Mouse (Mus musculus) spleen, postnatal 4 days (tissue): ENCODE measurements around the gene Sgip1.

Experiments
- DNase-seq, 2 experiments: peaks; one replicate each; pipeline ENCODE4 v3.0.0; 2022; ENCODE audit warnings: low spot score in 2 of 2

Sgip1 gene

GRCm38 (mm10) chr4:102741287-102741686 is at the start of gene Sgip1:
TSS of gene Sgip1 (plus strand) at chr4:102741297.
- DNase-seq: no peak

- DNase-seq: no peak
Observed at GRCm38 (mm10) chr4:102691402-102691801, 49.7 kb upstream of the Sgip1 start.

- no peak for DNase-seq
Observed at GRCm38 (mm10) chr4:102697966-102698365, 43.1 kb upstream of the Sgip1 start.

DNA sequence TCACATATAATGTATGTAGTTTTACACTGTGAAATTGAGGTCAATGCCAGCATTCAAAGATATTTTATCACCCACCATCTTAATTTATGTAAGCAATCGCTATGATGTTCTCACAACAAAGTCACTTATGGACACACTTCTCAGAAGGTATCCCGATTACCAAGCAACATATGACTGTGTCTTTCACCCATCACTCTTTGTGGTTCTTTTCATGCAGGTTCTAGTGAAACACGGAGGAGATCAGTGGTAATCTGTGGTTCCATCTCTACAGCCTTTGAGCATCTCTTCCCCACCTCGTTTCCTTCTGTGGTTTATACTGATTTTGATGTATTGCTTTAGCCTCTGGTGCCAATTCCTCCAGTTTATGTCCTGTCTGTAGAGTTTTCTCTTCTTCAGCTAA is 29.4 kb upstream of the Sgip1 start:
- DNase-seq: no peak

GRCm38 (mm10) chr4:102715532-102715931 is 25.6 kb upstream of the Sgip1 start:
- DNase-seq: no peak

DNA sequence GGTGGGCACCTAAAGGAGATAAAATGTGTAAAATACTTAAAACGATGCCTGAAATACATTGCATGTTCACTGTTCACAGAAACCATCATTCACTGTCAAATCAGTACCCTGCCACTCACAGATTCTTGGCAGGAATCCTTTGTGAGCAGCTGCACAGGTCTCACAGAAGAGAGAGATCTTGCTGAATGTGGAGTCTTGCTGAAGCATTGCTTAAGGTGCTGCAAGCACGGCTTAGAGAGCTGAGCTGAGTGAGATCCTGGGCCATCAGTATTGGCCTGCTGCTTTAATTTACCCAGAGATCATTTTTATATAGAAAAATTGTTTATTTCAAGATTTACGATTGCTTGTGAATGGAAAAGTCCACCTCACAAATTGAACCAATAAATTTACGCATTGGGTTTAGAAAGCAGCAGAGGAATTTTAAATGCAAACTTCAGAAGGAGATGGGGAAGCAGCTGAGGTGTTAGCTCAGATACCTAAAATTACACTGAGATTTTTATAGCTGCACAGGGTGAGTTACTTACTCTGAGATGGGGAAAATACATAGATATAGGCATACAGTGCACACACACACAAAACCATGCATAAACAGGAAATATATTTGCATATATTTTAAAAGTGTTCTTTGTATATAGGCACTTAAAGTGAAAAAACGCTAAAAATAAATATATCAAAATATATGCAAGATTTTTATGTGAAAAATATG is 23.8 kb upstream of the Sgip1 start:
- DNase-seq: no peak

DNA sequence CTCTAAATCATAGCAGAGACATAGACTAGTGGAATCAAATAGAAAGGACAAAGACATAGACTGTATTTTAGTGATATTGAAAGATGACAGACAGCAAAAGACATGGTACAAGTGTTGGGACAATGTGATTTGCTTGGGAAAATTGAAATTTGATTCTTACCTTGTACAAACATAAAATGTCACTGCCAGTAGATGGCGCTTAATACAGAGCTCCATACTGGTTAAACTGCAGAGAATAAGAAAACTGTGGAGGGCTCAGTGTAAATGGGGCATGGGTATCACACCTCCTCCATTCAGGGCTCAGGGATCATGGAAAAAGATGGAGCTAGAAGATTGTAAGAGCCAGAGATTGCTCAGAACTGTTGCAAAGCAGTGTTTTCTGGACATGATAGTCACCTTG is 21.6 kb upstream of the Sgip1 start:
- DNase-seq: no peak

GRCm38 (mm10) chr4:102719951-102720350 is 21.1 kb upstream of the Sgip1 start:
- no peak for DNase-seq

- no peak for DNase-seq
Observed at GRCm38 (mm10) chr4:102724442-102724841, 16.7 kb upstream of the Sgip1 start.

- DNase-seq: no peak
Observed at GRCm38 (mm10) chr4:102730976-102731375, 10.1 kb upstream of the Sgip1 start.

DNA sequence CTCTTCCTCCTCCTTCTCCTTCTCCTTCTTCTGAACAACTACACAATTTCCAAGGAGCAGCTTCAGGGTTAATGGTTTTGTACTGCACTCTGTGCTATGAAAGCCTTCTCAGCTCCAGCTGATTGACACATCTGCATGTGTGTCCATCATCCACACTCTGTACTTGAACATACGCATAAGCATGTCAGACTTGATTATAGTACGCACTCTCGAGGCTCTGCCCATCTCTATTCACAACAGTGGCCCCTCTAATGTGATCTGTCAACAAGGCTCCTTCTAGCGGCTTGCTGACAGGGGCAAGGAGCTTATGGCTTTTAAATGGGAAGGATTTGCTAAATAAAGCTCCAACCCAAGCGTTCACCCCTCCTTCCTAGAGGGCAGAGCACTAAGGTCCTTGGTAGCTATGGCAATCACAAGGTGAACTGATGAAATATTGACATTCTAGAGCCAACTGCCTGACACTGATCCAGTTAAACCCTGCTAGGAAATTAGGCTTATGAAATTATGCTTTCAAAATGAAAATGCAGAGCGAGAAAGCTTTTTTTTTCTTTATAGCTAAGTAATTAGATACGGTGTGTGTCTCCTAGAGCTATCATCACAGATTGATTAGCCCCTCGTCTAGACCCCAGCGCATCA is 7.0 kb upstream of the Sgip1 start:
- no peak for DNase-seq

DNA sequence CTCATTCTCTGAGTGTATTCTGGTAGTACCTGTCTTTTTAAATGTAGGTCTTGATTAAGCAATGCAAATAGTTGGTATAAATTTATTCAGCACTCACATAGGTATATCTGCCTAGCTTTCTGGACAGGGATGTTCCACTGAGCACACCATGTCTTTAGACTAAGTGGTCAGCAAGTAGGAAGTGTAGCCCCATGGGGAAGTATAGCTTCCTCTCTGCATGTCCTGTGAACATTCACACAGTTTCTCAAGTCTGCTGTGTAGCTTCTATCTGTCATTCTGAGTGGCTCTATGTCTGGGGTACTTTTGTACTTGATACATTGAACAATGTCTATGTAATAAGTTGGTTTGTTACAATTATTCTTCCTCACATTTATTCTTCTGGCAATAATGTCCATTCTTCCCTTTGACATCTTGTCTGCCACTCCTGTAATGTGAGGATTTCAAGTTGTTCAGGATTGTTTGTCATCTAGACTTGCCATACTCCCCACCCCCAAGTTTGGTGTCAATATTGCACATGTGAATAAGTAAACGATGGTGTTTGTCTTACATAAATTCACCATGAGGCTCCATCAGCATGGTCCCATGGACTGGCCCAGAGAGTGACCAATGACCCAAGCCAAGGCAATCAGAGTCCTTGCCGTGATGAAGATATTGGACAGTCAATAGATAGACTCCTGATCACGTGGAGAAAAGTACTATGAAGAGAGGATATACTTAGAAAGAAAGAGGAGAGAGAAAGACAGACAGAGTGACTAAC is 12.4 kb downstream of the Sgip1 start:
- DNase-seq: no peak

DNA sequence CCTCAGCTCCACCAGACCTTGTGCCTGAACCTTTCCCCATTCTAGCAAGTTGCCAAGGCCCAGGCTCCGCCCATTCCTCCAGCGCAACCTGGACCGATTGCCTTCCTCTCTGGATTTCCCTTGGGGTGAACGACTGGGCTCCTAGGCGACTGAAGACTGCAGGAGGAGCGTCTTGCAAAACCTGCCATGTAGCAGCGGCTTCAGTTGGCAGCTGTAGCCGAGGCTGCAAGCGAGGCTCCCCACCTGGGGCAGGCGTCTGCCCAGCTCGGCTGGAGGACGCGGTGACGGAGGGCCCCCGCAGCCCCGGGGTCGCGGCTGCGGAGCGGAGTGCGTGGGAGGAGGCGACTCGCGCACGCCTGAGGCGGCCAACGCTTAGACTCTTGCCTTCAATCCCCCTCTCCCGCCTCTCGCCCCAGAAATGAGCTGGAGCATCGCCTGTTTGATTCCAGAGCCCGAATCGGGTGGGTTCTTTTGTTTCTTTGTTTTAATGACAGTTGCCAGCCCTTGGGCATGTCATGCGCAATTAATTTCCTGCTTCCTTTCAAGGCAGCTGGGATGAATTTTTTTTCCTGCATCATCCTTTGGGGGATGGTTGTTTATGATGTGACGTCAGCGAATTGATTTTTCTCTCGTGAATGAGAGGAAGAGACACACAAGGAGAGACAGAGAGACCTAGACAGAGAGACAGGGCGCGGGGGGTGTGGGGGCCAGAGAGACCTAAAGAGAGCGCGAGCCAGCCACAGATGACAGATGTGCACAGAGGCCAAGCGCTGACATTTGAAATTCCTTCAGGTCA is 18.2 kb downstream of the Sgip1 start:
- no peak for DNase-seq

DNA sequence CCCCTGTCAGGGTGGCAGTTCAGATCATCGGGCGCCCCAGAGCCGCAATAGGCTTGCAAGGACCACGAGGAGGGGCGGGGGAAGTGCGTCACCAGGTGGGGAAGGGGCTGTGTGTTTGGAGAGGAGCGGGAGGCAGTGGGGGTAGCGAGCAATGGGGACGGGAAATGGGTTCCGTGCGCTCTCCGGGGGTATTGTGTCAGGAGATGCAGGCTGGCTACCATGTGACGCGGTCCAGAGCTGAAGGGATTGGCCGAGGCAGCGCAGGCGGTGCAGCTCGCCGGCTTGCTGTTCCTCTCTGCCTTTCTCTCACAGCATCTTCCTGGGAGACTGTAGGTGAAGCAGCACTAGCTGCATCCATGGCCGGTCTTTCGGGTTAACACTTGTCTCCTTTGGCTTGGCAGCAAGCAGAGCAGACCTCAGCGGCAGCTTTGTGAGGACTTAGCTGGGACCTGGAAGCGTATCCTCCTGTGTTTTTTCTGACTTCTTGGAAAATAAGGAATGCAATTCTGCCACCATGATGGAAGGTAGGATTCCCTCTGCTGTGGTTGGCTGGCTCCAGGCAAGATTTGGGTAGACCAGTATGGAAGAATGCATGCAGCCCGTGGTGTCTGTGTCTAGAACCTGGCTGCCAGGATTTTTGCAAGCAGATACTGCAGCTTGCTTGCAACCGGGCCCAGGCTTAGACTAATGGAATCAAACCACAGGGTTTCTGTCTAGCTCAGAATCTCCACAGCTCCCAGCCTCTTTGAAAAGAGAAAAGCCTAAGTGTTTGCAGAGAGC is 19.1 kb downstream of the Sgip1 start:
- no peak for DNase-seq

- DNase-seq: no peak
Observed at GRCm38 (mm10) chr4:102762075-102762474, 21.0 kb downstream of the Sgip1 start.

DNA sequence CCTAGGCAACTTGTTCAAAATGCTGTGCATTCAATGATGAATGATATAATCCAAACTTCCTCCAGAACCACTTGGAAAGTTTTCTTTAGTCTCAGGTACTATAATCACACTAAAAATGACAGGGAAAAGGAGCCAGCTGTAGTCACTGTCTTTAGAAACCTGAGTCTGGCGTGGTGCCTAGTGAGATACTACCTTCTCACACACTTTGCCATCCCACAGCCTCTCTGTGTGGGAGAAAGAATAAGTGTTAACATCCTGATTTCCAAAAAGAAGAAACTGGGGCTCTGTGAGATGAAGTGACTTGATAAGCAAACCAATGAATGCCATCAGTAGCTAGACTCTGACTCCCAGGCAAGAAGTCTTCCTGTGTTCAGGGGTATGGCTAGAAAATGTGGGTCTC is 28.0 kb downstream of the Sgip1 start:
- DNase-seq: no peak

GRCm38 (mm10) chr4:102769936-102770335 is 28.8 kb downstream of the Sgip1 start:
- DNase-seq: no peak

GRCm38 (mm10) chr4:102771598-102772357 is 30.7 kb downstream of the Sgip1 start:
- DNase-seq: no peak

DNA sequence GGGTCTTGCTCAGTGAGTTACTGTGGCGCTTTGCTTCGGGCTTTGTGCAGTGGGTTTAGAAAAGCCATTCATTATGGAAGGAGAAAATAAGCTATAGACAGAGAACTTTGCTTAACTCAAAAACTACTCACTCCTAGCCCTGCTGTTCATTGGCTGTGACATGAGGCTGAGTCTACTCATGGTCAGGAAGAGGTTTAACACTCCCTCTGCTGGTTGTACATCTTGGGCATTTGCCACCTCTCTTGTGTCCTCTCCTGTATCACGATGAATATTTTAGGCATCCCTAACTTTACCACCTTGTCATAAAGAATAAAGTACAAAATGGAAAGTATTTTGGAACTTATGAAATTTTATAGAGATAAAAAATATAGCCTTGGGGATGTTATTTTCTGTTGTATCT is 32.1 kb downstream of the Sgip1 start:
- DNase-seq: no peak

DNA sequence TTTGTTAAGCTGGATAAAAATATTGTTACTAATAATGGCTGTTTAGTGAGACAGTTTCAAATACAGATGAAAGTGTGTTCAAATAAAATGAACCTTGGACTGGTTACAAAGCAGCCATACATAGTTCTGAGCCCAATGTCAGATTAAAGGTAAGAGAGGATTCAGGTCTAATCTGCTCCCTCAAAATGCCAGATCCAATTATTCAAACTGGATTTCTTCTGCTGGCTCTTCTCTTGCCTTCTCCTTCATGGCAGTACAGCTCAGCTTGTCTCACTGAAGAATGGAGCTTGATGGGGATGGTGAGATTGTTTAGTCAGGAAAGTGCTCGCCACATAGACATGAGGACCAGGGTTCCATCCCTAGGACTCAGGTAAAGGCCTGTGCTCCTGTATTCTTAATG is 32.7 kb downstream of the Sgip1 start:
- DNase-seq: no peak

GRCm38 (mm10) chr4:102774549-102774948 is 33.5 kb downstream of the Sgip1 start:
- DNase-seq: no peak
